Mouse (Mus musculus): ENCODE results near the gene Txndc5. TPM values are rescaled to one million over a fixed set of nuclear protein-coding genes. Genes with fewer than 3 reads are reported as not detected.

Gene Txndc5
- total and polyA plus RNA-seq, 3 experiments: 120 to 145 (median 131) TPM

- no peak overlapping the region for H3K4me3 ChIP-seq (replicated peaks in 1 of 3; ENCODE audit: low read depth in 2 of 3, low read length in 2 of 3, poor library complexity in 1 of 3)
- in situ Hi-C loops (cut with MboI; ENCODE audit: low pct_ligation_motif_present, low pct_unique_long_range_greater_than_20kb, low sequenced_read_pairs) (no loop called here), dilution Hi-C loops (cut with MboI; ENCODE audit: extremely low pct_ligation_motif_present, extremely low pct_unique_long_range_greater_than_20kb, low sequenced_read_pairs) (no loop called here)
- no peak overlapping the region for H3K4me2 ChIP-seq (ENCODE audit: insufficient read depth, low read depth, poor library complexity, severe bottlenecking)
- no peak for DNase-seq (ENCODE audit: extremely low read depth)
- H3K27ac ChIP-seq (ENCODE audit: insufficient read depth, low read depth): no peak overlapping the region
- H3K4me1 ChIP-seq (ENCODE audit: control insufficient read depth in 1 of 2, insufficient read depth in 2 of 2): peaks cover 7 to 16% of the 10 kb centered on the region in 2 experiments
- no peaks in the 10 kb centered on the region for H3K79me2 ChIP-seq (replicated peaks; ENCODE audit: control insufficient read depth, extremely low read depth, insufficient read depth, poor library complexity, severe bottlenecking)
- H3K9ac ChIP-seq (ENCODE audit: insufficient read depth, low read depth): no peak overlapping the region
- H3K9me3 ChIP-seq (replicated peaks; ENCODE audit: low read length): no peaks in the 10 kb centered on the region
- TF ChIP-seq MEF2A (IDR thresholded peaks at IDR 0.05; ENCODE audit: borderline replicate concordance, low read depth, low read length) (no peak), JUN (IDR thresholded peaks at IDR 0.05; ENCODE audit: insufficient read depth, low read depth, low read length) (no peak), TBP (conservative IDR thresholded peaks at IDR 0.05; ENCODE audit: low read depth, low read length) (no peak), SIN3A (IDR thresholded peaks at IDR 0.05; ENCODE audit: low read length) (no peak), KAT2A (IDR thresholded peaks at IDR 0.05; ENCODE audit: insufficient replicate concordance, low read length) (no peak), ZC3H11A (IDR thresholded peaks at IDR 0.05; ENCODE audit: low read depth, low read length) (no peak), UBTF (IDR thresholded peaks at IDR 0.05; ENCODE audit: low read depth, low read length) (no peak)
- no peaks in the 10 kb centered on the region for H3K27me3 ChIP-seq (replicated peaks)
- no peaks in the 10 kb centered on the region for H3K36me3 ChIP-seq (replicated peaks in 1 of 2; ENCODE audit: control insufficient read depth in 1 of 2, insufficient read depth in 1 of 2, low read length in 1 of 2)
These were observed 5.4 kb upstream of the Txndc5 start for GRCm38 (mm10) chr13:38534016-38534415.

DNA sequence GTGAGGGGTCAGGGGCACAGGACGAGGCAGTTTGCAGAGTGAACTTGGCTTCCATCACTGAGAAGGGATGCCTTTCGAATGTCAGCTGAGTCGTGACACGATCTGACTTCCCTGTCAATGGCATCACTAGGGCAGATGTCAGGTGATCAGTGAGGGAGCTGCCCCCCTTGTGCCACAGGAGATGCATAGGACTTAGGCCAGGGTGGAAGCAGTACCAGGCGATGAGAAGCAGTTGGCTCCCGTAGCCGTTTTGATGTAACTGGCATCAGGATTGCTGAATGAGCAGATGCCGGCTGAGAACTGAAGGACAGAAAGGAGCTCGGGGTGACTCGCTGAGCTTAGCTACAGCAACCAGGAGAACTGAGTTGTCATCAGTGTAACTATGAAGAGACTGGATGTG, 4.8 kb upstream of the Txndc5 start:
- Histone ChIP-seq H3K4me3 (replicated peaks in 1 of 3; ENCODE audit: low read depth in 2 of 3, low read length in 2 of 3, poor library complexity in 1 of 3) (no peak overlapping the region), H3K9me3 (replicated peaks; ENCODE audit: low read length) (no peaks in the 10 kb centered on the region)

DNA sequence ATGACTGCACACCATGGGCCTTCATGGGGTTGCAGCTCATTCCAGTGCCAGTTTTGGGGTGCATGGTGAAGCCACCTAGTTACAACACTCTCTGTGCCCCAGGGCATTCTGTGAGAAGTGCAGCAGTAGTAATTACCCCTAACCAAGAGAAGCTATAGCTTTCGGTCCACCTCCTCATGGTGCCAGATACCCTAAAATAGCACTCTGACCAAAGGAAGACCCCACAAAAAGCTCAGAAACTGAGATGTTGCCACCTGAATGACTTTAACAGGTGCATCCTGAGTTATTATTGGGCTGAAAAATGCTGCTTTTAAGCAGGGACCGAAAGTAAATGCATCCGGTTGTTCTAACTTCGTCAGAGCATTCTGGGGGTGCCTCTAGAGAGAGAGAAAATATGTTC, 2.9 kb upstream of the Txndc5 start:
- dilution Hi-C loops (cut with MboI; ENCODE audit: extremely low pct_ligation_motif_present, extremely low pct_unique_long_range_greater_than_20kb, low sequenced_read_pairs) (no loop called here), in situ Hi-C loops (cut with MboI; ENCODE audit: low pct_ligation_motif_present, low pct_unique_long_range_greater_than_20kb, low sequenced_read_pairs) (no loop called here)
- H3K27me3 ChIP-seq (replicated peaks): no peaks in the 10 kb centered on the region

More for the DNA sequence above, 4.8 kb upstream of the Txndc5 start:
- no peak overlapping the region for H3K27ac ChIP-seq (ENCODE audit: insufficient read depth, low read depth)
- no peaks in the 10 kb centered on the region for H3K79me2 ChIP-seq (replicated peaks; ENCODE audit: control insufficient read depth, extremely low read depth, insufficient read depth, poor library complexity, severe bottlenecking)
- TF ChIP-seq JUND (conservative IDR thresholded peaks at IDR 0.05; ENCODE audit: low read depth, low read length) (no peak), SIN3A (IDR thresholded peaks at IDR 0.05; ENCODE audit: low read length) (no peak), CTCF (conservative IDR thresholded peaks at IDR 0.05 in 1 of 2, IDR thresholded peaks at IDR 0.05 in 1 of 2; ENCODE audit: low read depth in 2 of 2, low read length in 2 of 2) (no peak), CHD2 (IDR thresholded peaks at IDR 0.05; ENCODE audit: low read length) (no peak), RAD21 (IDR thresholded peaks at IDR 0.05; ENCODE audit: low read depth, low read length) (no peak), NRF1 (IDR thresholded peaks at IDR 0.05; ENCODE audit: low read depth, low read length) (no peak), IRF4 (IDR thresholded peaks at IDR 0.05; ENCODE audit: low read depth, low read length) (no peak), USF2 (conservative IDR thresholded peaks at IDR 0.05; ENCODE audit: low read depth, low read length) (no peak)
- peaks cover 12 to 19% of the 10 kb centered on the region in 2 experiments for H3K4me1 ChIP-seq (ENCODE audit: control insufficient read depth in 1 of 2, insufficient read depth in 2 of 2)
- H3K9ac ChIP-seq (ENCODE audit: insufficient read depth, low read depth): no peak overlapping the region
- no peak for DNase-seq (ENCODE audit: extremely low read depth)
- in situ Hi-C loops (cut with MboI; ENCODE audit: low pct_ligation_motif_present, low pct_unique_long_range_greater_than_20kb, low sequenced_read_pairs): no loop called here
- no peaks in the 10 kb centered on the region for H3K36me3 ChIP-seq (replicated peaks in 1 of 2; ENCODE audit: control insufficient read depth in 1 of 2, insufficient read depth in 1 of 2, low read length in 1 of 2)
- H3K4me2 ChIP-seq (ENCODE audit: insufficient read depth, low read depth, poor library complexity, severe bottlenecking): no peak overlapping the region
- dilution Hi-C loops (cut with MboI; ENCODE audit: extremely low pct_ligation_motif_present, extremely low pct_unique_long_range_greater_than_20kb, low sequenced_read_pairs): no loop called here
- H3K27me3 ChIP-seq (replicated peaks): no peaks in the 10 kb centered on the region

More for the DNA sequence above, 2.9 kb upstream of the Txndc5 start:
- Histone ChIP-seq H3K4me1 (ENCODE audit: control insufficient read depth in 1 of 2, insufficient read depth in 2 of 2) (peaks cover 10 to 16% of the 10 kb centered on the region in 2 experiments), H3K9me3 (replicated peaks; ENCODE audit: low read length) (no peaks in the 10 kb centered on the region), H3K27ac (ENCODE audit: insufficient read depth, low read depth) (no peak overlapping the region), H3K4me3 (replicated peaks in 1 of 3; ENCODE audit: low read depth in 2 of 3, low read length in 2 of 3, poor library complexity in 1 of 3) (no peak overlapping the region), H3K9ac (ENCODE audit: insufficient read depth, low read depth) (no peak overlapping the region), H3K36me3 (replicated peaks in 1 of 2; ENCODE audit: control insufficient read depth in 1 of 2, insufficient read depth in 1 of 2, low read length in 1 of 2) (no peaks in the 10 kb centered on the region), H3K79me2 (replicated peaks; ENCODE audit: control insufficient read depth, extremely low read depth, insufficient read depth, poor library complexity, severe bottlenecking) (peaks cover 13% of the 10 kb centered on the region), H3K4me2 (ENCODE audit: insufficient read depth, low read depth, poor library complexity, severe bottlenecking) (no peak overlapping the region)
- TF ChIP-seq MEF2A (IDR thresholded peaks at IDR 0.05; ENCODE audit: borderline replicate concordance, low read depth, low read length) (peak; percentile 96), KAT2A (IDR thresholded peaks at IDR 0.05; ENCODE audit: insufficient replicate concordance, low read length) (no peak), TCF12 (IDR thresholded peaks at IDR 0.05; ENCODE audit: low read depth, low read length) (peak; percentile 70; the same call in 1 of the 2 replicates), EP300 (IDR thresholded peaks at IDR 0.05; ENCODE audit: low read length) (peak; percentile 51)
- DNase-seq (ENCODE audit: extremely low read depth): no peak

All from CH12.LX (cell line).